Mouse (Mus musculus) CD4-positive helper T cell, adult 2 months (primary cell): ENCODE data around the gene Dnah7b.
"Not testable (repeated sequence)": the region's sequence is repeated elsewhere in the genome, so short reads cannot be mapped to it uniquely, and the experiment has no call there.

Source experiments
- DNase-seq: peaks from one replicate; pipeline ENCODE4 v3.0.0-alpha.2; 2012; ENCODE audit warnings: low read depth, missing footprints, low spot score

The Dnah7b gene

DNA sequence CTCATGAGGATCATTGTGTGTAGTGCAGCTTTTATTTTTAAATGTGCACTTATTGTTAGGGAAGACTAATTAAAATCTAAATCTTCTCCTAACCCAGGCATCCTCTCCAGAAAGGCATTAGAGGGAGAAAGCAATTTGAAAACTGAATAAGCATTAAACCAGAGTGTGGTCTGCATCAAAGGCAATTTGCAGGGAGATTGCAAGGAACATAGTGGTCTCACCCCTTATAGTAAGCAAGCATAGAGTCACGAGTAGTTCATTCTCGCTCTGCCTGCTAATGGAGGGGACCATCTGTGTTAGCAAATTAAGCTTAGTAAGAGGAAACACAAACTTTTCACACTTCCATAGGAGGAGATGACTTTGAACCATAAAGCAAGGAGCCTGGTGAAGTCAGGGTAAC, 228.3 kb downstream of the Dnah7b start:
- not testable (repeated sequence) for DNase-seq

- DNase-seq = not testable (repeated sequence)
Observed at GRCm38 (mm10) chr1:46325942-46326341, 259.8 kb downstream of the Dnah7b start.

DNA sequence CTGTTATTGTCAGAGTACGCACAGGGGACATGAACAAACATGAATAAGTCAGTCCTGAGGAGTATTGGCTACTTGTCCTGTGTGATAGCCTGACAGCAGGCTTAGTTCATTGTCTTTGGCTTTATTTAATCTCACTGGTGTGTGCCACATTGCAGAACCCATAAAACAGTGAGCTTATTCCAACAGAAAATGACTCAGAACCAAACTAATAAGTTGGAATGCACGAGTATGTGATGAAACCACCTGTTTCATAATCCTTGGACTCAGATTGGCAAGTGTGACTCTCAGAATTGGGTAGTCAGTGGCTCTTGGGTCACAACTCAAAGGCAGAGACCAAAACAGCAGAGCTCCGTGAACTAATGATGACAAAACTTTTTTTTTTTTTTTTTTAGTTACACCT, 279.2 kb downstream of the Dnah7b start:
- not testable (repeated sequence) for DNase-seq

DNA sequence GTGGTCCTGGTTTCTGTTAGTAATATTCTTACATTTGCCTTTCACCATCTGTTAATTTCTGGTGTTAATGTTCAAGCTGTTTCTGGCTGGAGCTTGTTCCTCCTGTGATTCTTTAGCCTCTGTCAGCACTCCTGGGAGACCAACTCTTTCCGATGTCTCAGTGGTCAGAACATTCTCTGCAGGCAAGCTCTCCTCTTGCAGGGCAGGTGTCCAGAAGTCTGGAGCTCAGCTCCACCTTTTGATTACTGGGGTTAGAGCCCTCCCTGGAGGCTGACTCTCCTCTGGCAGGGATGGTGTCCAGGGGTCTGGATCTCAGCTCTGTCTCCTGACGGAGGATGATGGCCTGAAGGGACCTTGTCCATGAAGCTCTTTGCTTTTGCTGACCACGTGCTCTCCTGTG, 314.5 kb downstream of the Dnah7b start:
- not testable (repeated sequence) for DNase-seq

DNA sequence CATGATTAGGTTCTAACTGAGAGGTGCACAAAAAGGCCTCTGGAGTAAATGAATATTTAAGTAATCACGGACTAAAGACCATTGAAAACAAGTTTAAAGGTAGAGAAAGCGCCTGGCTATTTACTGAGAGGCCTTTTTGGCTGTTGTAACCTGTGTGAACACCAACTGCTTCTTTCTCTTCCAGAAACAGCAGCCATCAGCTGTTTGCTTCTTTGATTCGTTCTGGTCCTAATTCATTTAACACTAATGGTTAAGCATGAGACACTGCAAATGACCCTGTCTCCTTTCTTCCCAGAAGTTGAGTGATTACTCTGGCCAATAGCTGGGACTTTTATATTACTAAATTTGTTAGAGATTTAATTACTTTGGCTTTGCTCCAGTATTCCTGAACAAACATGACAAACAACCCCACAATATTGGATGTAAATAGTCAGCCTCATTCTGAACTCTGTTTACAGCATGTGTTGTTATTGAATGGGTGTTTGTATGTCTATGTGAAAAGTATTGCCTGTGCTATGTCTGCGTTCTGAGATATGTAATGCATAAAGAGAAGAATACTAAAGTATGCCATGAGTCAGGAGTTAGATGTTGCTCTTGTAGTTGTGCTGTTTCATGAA, 328.7 kb downstream of the Dnah7b start:
- DNase-seq = not testable (repeated sequence)

DNA sequence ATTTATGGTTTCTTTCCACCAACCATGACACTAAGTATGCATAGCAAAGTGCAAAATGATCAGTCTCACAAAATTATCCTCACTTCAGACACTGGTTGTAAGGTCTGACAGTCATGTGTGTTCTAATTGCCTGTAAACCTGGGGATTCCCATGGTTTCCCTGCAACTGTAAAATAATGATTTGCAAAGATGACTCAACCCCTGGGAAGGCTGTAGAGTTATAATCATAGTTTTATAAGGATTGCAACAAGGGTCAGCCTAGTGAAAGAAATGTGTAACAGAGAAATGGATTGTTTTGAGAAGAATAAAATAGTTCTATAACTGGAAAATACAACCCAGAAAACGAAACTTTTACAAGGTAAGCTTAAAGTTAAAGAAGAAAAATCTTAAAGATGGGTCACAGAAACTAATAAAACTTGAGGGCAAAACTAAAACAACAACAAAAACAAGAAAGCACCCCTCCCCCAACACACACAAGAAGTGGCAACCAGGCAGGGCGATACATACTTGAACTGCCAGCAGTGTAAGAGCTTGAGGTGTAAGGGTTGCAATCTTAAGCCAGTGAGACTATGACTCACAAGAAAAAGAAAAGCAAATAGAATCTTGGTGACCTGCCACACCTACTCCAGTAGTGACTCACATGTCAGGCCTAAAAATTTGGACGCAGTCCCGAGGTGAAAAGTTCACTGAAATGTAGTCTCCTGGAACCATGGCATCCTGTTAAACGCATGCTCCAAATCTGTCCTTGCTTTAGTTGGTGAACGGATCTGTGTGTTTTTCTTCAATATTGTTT, 342.4 kb downstream of the Dnah7b start:
- no peak for DNase-seq

GRCm38 (mm10) chr1:46414798-46415197, 348.7 kb downstream of the Dnah7b start:
- DNase-seq = not testable (repeated sequence)

DNA sequence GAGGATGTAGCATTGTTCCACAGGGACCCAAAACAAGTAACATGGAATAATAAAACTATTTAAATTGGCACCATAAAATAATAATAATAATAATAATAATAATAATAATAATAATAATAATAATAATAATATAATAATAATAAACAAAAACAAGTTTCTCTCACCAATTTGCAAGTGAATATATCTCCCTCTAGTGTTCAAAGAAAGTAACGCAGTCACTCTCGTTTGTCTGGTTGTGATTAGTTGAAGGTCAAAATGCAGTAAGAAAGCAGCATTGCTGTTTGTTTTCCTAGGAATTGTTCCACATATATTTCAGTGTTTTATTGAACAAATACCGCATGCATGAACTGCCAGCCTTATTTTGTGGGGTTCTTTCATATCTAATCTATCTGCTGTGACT, 350.8 kb downstream of the Dnah7b start:
- DNase-seq = not testable (repeated sequence)

DNA sequence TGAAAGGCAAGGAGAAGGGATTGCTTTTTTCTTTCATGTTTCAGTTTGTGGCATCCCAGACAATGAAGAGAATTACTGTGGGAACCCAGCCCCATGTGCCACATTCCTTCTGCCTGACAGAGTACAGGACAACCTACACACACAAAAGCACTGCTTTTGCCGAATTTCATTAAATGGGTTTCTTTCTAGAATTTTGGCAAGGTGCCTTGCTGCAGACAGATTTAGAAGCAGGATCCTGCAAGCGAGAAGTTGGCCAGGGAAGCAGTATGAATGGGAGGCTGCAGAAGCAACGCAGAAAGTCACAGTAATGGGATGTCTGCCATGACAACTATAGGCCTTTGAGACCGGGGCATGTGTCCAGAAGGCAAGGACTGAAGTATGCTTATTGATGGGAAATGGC, 352.9 kb downstream of the Dnah7b start:
- not testable (repeated sequence) for DNase-seq
